Mouse (Mus musculus): Measurements from ENCODE around the gene Olfr706. TPM values are rescaled to one million over a fixed set of nuclear protein-coding genes. Genes with fewer than 3 reads are reported as not detected.
"Not testable (repeated sequence)": the region's sequence is repeated elsewhere in the genome, so short reads cannot be mapped to it uniquely, and the experiment has no call there.

Gene Olfr706
- polyA plus RNA-seq (2011; ENCODE audit: insufficient read depth, insufficient read length, low read depth, missing spikeins) = not detected in 2 replicates

GRCm38 (mm10) chr7:106888062-106888461, at the start of gene Olfr706:
Olfr706 (minus strand) TSS chr7:106888162.
- H3K36me3 ChIP-seq (ENCODE audit: control insufficient read depth, insufficient read depth, low read length, poor library complexity, severe bottlenecking) = no peaks in the 10 kb centered on the region
- H3K4me1 ChIP-seq (ENCODE audit: control insufficient read depth, insufficient read depth, low read length) = no peaks in the 10 kb centered on the region
- no peaks in the 10 kb centered on the region for H3K27me3 ChIP-seq (ENCODE audit: control insufficient read depth, insufficient read depth, low read length, poor library complexity, severe bottlenecking)
- TF ChIP-seq CTCF (IDR thresholded peaks at IDR 0.05; ENCODE audit: low read depth, low read length) = no peak
- TF ChIP-seq EP300 (IDR thresholded peaks at IDR 0.05; ENCODE audit: insufficient read depth, low read depth, low read length) = no peak
- TF ChIP-seq POLR2A (IDR thresholded peaks at IDR 0.05; ENCODE audit: insufficient read depth, low read length) = no peak
- no peak within 1 kb of the TSS for H3K9ac ChIP-seq (ENCODE audit: low read depth, poor library complexity, severe bottlenecking)
- H3K27ac ChIP-seq (ENCODE audit: insufficient read depth, low read length) = no peak within 1 kb of the TSS
- no peaks in the 10 kb centered on the region for H3K9me3 ChIP-seq (replicated peaks; ENCODE audit: control insufficient read depth, insufficient read depth, low read length, poor library complexity, severe bottlenecking)
- no peak within 1 kb of the TSS for H3K4me3 ChIP-seq (ENCODE audit: low read depth, low read length)

GRCm38 (mm10) chr7:106932119-106932518, 44.2 kb upstream of the Olfr706 start, which contains the start of gene Olfr709-ps1:
Olfr709-ps1 (minus strand) TSS chr7:106932219.
- no peak within 1 kb of the TSS for H3K4me3 ChIP-seq (ENCODE audit: low read depth, low read length)
- H3K9ac ChIP-seq (ENCODE audit: low read depth, poor library complexity, severe bottlenecking) = no peak within 1 kb of the TSS
- no peaks in the 10 kb centered on the region for H3K36me3 ChIP-seq (ENCODE audit: control insufficient read depth, insufficient read depth, low read length, poor library complexity, severe bottlenecking)
- H3K27ac ChIP-seq (ENCODE audit: insufficient read depth, low read length) = no peak within 1 kb of the TSS
- no peaks in the 10 kb centered on the region for H3K4me1 ChIP-seq (ENCODE audit: control insufficient read depth, insufficient read depth, low read length)
- TF ChIP-seq POLR2A (IDR thresholded peaks at IDR 0.05; ENCODE audit: insufficient read depth, low read length) (no peak), EP300 (IDR thresholded peaks at IDR 0.05; ENCODE audit: insufficient read depth, low read depth, low read length) (no peak), CTCF (IDR thresholded peaks at IDR 0.05; ENCODE audit: low read depth, low read length) (no peak)
- H3K27me3 ChIP-seq (ENCODE audit: control insufficient read depth, insufficient read depth, low read length, poor library complexity, severe bottlenecking) = no peaks in the 10 kb centered on the region
- no peaks in the 10 kb centered on the region for H3K9me3 ChIP-seq (replicated peaks; ENCODE audit: control insufficient read depth, insufficient read depth, low read length, poor library complexity, severe bottlenecking)

- H3K27me3 ChIP-seq (ENCODE audit: control insufficient read depth, insufficient read depth, low read length, poor library complexity, severe bottlenecking); H3K4me3 ChIP-seq (ENCODE audit: low read depth, low read length); H3K4me1 ChIP-seq (ENCODE audit: control insufficient read depth, insufficient read depth, low read length); H3K36me3 ChIP-seq (ENCODE audit: control insufficient read depth, insufficient read depth, low read length, poor library complexity, severe bottlenecking); H3K27ac ChIP-seq (ENCODE audit: insufficient read depth, low read length); H3K9me3 ChIP-seq (replicated peaks; ENCODE audit: control insufficient read depth, insufficient read depth, low read length, poor library complexity, severe bottlenecking); H3K9ac ChIP-seq (ENCODE audit: low read depth, poor library complexity, severe bottlenecking): not testable (repeated sequence)
Observed at GRCm38 (mm10) chr7:106920961-106921360, 33.0 kb upstream of the Olfr706 start.

- TF ChIP-seq POLR2A (IDR thresholded peaks at IDR 0.05; ENCODE audit: insufficient read depth, low read length) (no peak), CTCF (IDR thresholded peaks at IDR 0.05; ENCODE audit: low read depth, low read length) (no peak)
- no peaks in the 10 kb centered on the region for H3K4me1 ChIP-seq (ENCODE audit: control insufficient read depth, insufficient read depth, low read length)
- no peaks in the 10 kb centered on the region for H3K9me3 ChIP-seq (replicated peaks; ENCODE audit: control insufficient read depth, insufficient read depth, low read length, poor library complexity, severe bottlenecking)
- H3K9ac ChIP-seq (ENCODE audit: low read depth, poor library complexity, severe bottlenecking) = no peak within 1 kb of the TSS
- H3K36me3 ChIP-seq (ENCODE audit: control insufficient read depth, insufficient read depth, low read length, poor library complexity, severe bottlenecking) = no peaks in the 10 kb centered on the region
- no peak within 1 kb of the TSS for H3K4me3 ChIP-seq (ENCODE audit: low read depth, low read length)
- H3K27me3 ChIP-seq (ENCODE audit: control insufficient read depth, insufficient read depth, low read length, poor library complexity, severe bottlenecking) = no peaks in the 10 kb centered on the region
- H3K27ac ChIP-seq (ENCODE audit: insufficient read depth, low read length) = no peak within 1 kb of the TSS
Observed at GRCm38 (mm10) chr7:106907676-106908075, 19.7 kb upstream of the Olfr706 start, which contains the start of gene Olfr1532-ps1. Olfr1532-ps1 (plus strand) TSS chr7:106908001.

GRCm38 (mm10) chr7:106901141-106901540, 13.2 kb upstream of the Olfr706 start, which contains the start of gene Olfr707:
Olfr707 (minus strand) TSS chr7:106901241.
- not testable (repeated sequence) for H3K27me3 ChIP-seq (ENCODE audit: control insufficient read depth, insufficient read depth, low read length, poor library complexity, severe bottlenecking); H3K27ac ChIP-seq (ENCODE audit: insufficient read depth, low read length); H3K4me3 ChIP-seq (ENCODE audit: low read depth, low read length); H3K9ac ChIP-seq (ENCODE audit: low read depth, poor library complexity, severe bottlenecking); H3K4me1 ChIP-seq (ENCODE audit: control insufficient read depth, insufficient read depth, low read length); H3K9me3 ChIP-seq (replicated peaks; ENCODE audit: control insufficient read depth, insufficient read depth, low read length, poor library complexity, severe bottlenecking); H3K36me3 ChIP-seq (ENCODE audit: control insufficient read depth, insufficient read depth, low read length, poor library complexity, severe bottlenecking)

- Histone ChIP-seq H3K4me3 (ENCODE audit: low read depth, low read length) (no peak within 1 kb of the TSS), H3K27ac (ENCODE audit: insufficient read depth, low read length) (no peak within 1 kb of the TSS), H3K36me3 (ENCODE audit: control insufficient read depth, insufficient read depth, low read length, poor library complexity, severe bottlenecking) (no peaks in the 10 kb centered on the region), H3K4me1 (ENCODE audit: control insufficient read depth, insufficient read depth, low read length) (no peaks in the 10 kb centered on the region), H3K27me3 (ENCODE audit: control insufficient read depth, insufficient read depth, low read length, poor library complexity, severe bottlenecking) (no peaks in the 10 kb centered on the region), H3K9ac (ENCODE audit: low read depth, poor library complexity, severe bottlenecking) (no peak within 1 kb of the TSS), H3K9me3 (replicated peaks; ENCODE audit: control insufficient read depth, insufficient read depth, low read length, poor library complexity, severe bottlenecking) (no peaks in the 10 kb centered on the region)
- TF ChIP-seq CTCF (IDR thresholded peaks at IDR 0.05; ENCODE audit: low read depth, low read length) (no peak), EP300 (IDR thresholded peaks at IDR 0.05; ENCODE audit: insufficient read depth, low read depth, low read length) (no peak), POLR2A (IDR thresholded peaks at IDR 0.05; ENCODE audit: insufficient read depth, low read length) (no peak)
Observed at GRCm38 (mm10) chr7:106876791-106877190, 11.2 kb downstream of the Olfr706 start, which contains the start of gene Olfr705. Olfr705 (minus strand) TSS chr7:106876891.

Measured in ES-Bruce4 (cell line).